ENCODE assay signal across 9 mouse cellular contexts in genomic region chr19:23879862-23880261, GRCm38 (mm10).
DNase-seq lines count a peak whose midpoint lies in the region; ATAC-seq lines count a peak whose summit lies in the region.
"Had no signal": no experiment of that assay in that cellular context is flagged by ENCODE, and none has a peak within 500 bp of the region (broad histone marks: within the 10 kb centered on the region; RNA-seq: fewer than 3 reads in every experiment).

No protein-coding gene starts in this region.

- no peak overlapping the region for H3K4me3 ChIP-seq in heart, embryonic 15.5 days
- H3K4me3 ChIP-seq: embryonic facial prominence, embryonic 12.5 days had no signal

- no peak overlapping the region for H3K4me2 ChIP-seq in heart, embryonic 15.5 days
- H3K4me2 ChIP-seq: embryonic facial prominence, embryonic 12.5 days had no signal

- ATAC-seq in heart, embryonic 15.5 days (replicated peaks; ENCODE audit: insufficient number of reproducible peaks, insufficient read depth, low FRiP score, low read depth): peak; percentile 88

- H3K9me3 ChIP-seq in heart, embryonic 15.5 days (replicated peaks): no peaks in the 10 kb centered on the region
- H3K9me3 ChIP-seq: embryonic facial prominence, embryonic 12.5 days had no signal

- no peaks in the 10 kb centered on the region for H3K36me3 ChIP-seq in heart, embryonic 15.5 days
- H3K36me3 ChIP-seq: embryonic facial prominence, embryonic 12.5 days had no signal

- 38% methylated on average over 7 of the region's 7 CpGs for WGBS in heart, embryonic 15.5 days

- H3K27me3 ChIP-seq in heart, embryonic 15.5 days: no peaks in the 10 kb centered on the region
- H3K27me3 ChIP-seq: embryonic facial prominence, embryonic 12.5 days had no signal

- no peak overlapping the region for H3K9ac ChIP-seq in heart, embryonic 15.5 days
- H3K9ac ChIP-seq: embryonic facial prominence, embryonic 12.5 days had no signal

- 0 out of 2 replicates have a peak, but pooled peaks cover 6% of the 10 kb centered on the region for H3K4me1 ChIP-seq in heart, embryonic 15.5 days (replicated peaks)
- H3K4me1 ChIP-seq: embryonic facial prominence, embryonic 12.5 days had no signal

- peak; percentile 38 to 64 for DNase-seq in left cerebral cortex, adult 18-20 months (ENCODE audit: low spot score in 2 of 2)
- no peak for DNase-seq in left cerebral cortex, adult 11 months (ENCODE audit: low spot score)
- DNase-seq in cerebellum, postnatal 14 days: peak; percentile 82 to 83
- DNase-seq in lung, postnatal 14 days: peak; percentile 24
- no peak for DNase-seq in ovary, postnatal 10 days (ENCODE audit: low spot score)
- DNase-seq in yolk sac, embryonic 10.5 days (ENCODE audit: low spot score): no peak
- no peak for DNase-seq in adrenal gland, adult 2 months

- peak overlapping the region; percentile 56; the same call in 1 of the 2 replicates for H3K27ac ChIP-seq in heart, embryonic 15.5 days
- H3K27ac ChIP-seq: embryonic facial prominence, embryonic 12.5 days had no signal

Comparison
In these comparisons a context has a peak if more than half of its experiments do, and no peak if none do; other contexts are left out.
1. DNase-seq: peak in left cerebral cortex, adult 18-20 months (2 of 2), cerebellum, postnatal 14 days (2 of 2) and lung, postnatal 14 days (single experiment); none in left cerebral cortex, adult 11 months (single experiment), ovary, postnatal 10 days (single experiment), yolk sac, embryonic 10.5 days (single experiment) and adrenal gland, adult 2 months (single experiment).